22 mouse cellular contexts compared by ENCODE assay signal in the genomic region with DNA sequence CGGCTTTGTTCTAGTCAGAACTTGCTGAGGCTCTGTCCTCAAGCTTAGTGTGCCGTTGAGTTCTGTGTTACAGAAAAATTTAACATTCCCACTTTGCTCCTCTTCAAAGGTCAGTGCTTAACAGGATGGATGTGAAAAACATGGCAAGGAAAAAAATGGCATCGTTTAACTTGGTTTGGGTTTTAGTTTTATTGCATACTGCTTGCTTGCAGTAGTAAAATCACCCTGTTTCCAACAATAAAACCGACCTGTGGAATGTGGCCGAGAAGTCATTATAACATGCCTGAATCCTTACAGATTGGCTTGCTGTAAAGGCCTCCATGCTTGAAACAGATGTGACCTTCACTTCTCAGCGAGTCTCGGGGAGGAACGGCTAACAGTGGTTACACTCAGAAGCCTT.
DNase-seq lines count a peak whose midpoint lies in the region; ATAC-seq lines count a peak whose summit lies in the region.
"Had no signal": no experiment of that assay in that cellular context is flagged by ENCODE, and none has a peak within 500 bp of the region (broad histone marks: within the 10 kb centered on the region; RNA-seq: fewer than 3 reads in every experiment).

No protein-coding gene starts in this region.

- no peak overlapping the region for H3K4me2 ChIP-seq in limb, embryonic 12.5 days
- H3K4me2 ChIP-seq: embryonic facial prominence, embryonic 15.5 days; heart, embryonic 12.5 days; hindbrain, embryonic 15.5 days had no signal

- 8% methylated on average over 8 of the region's 8 CpGs for WGBS in limb, embryonic 12.5 days

- no peak overlapping the region for H3K4me3 ChIP-seq in limb, embryonic 12.5 days (replicated peaks)
- H3K4me3 ChIP-seq: embryonic facial prominence, embryonic 15.5 days; erythroblast, embryonic 14.5 days; forebrain, embryonic 10.5 days; heart, embryonic 12.5 days; hindbrain, embryonic 10.5 days; hindbrain, embryonic 15.5 days had no signal

- no peaks in the 10 kb centered on the region for H3K9me3 ChIP-seq in limb, embryonic 12.5 days
- H3K9me3 ChIP-seq: embryonic facial prominence, embryonic 15.5 days; forebrain, embryonic 10.5 days; G1E; heart, embryonic 12.5 days; hindbrain, embryonic 10.5 days; hindbrain, embryonic 15.5 days had no signal

- peak; percentile 25 for DNase-seq in embryo, embryonic 11 days
- DNase-seq in embryo, embryonic 10.5 days (ENCODE audit: low spot score) = no peak
- DNase-seq in mesoderm, embryonic 11.5 days (ENCODE audit: low read depth, low spot score) = peak; percentile 38
- no peak for DNase-seq in urinary bladder, postnatal 10 days (ENCODE audit: low spot score)
- DNase-seq in gastrocnemius, postnatal 14 days = no peak
- no peak for DNase-seq in adipocyte (ENCODE audit: low spot score)
- DNase-seq: adrenal gland, postnatal 14 days; B cell, adult 2 months; cerebellum, adult 11-12 months; cerebellum, adult 9-11 months; cerebellum, postnatal 36 days; gastrocnemius, postnatal 10 days had no signal

- H3K27ac ChIP-seq in limb, embryonic 12.5 days = peak overlapping the region; percentile 83
- H3K27ac ChIP-seq: embryonic facial prominence, embryonic 15.5 days; forebrain, embryonic 10.5 days; hindbrain, embryonic 10.5 days; hindbrain, embryonic 15.5 days had no signal

- peaks cover 33% of the 10 kb centered on the region for H3K4me1 ChIP-seq in limb, embryonic 12.5 days (replicated peaks)
- H3K4me1 ChIP-seq: embryonic facial prominence, embryonic 15.5 days; heart, embryonic 12.5 days; hindbrain, embryonic 15.5 days had no signal

- H3K27me3 ChIP-seq in limb, embryonic 12.5 days = no peaks in the 10 kb centered on the region
- H3K27me3 ChIP-seq: embryonic facial prominence, embryonic 15.5 days; heart, embryonic 12.5 days; hindbrain, embryonic 15.5 days had no signal

- H3K36me3 ChIP-seq in limb, embryonic 12.5 days = no peaks in the 10 kb centered on the region
- H3K36me3 ChIP-seq: embryonic facial prominence, embryonic 15.5 days; forebrain, embryonic 10.5 days; G1E; heart, embryonic 12.5 days; hindbrain, embryonic 10.5 days; hindbrain, embryonic 15.5 days had no signal

- intact Hi-C loops in gastrocnemius, postnatal 14 days (cut with DNase I; ENCODE audit: low total_unique reads) = no loop called here

- peak; percentile 76 for ATAC-seq in limb, embryonic 12.5 days (ENCODE audit: insufficient number of reproducible peaks, insufficient read depth, low FRiP score, low TSS enrichment, low read depth)
- ATAC-seq: CD4-positive, CD25-positive, alpha-beta regulatory T cell, adult 4 months; forebrain, embryonic 14.5 days had no signal

- no peak overlapping the region for H3K9ac ChIP-seq in limb, embryonic 12.5 days (replicated peaks)
- H3K9ac ChIP-seq: embryonic facial prominence, embryonic 15.5 days; heart, embryonic 12.5 days; hindbrain, embryonic 15.5 days had no signal

Comparison
In these comparisons a context has a peak if more than half of its experiments do, and no peak if none do; other contexts are left out.
1. DNase-seq: peak in embryo, embryonic 11 days (single experiment) and mesoderm, embryonic 11.5 days (single experiment); none in embryo, embryonic 10.5 days (single experiment), urinary bladder, postnatal 10 days (single experiment), gastrocnemius, postnatal 14 days (single experiment) and adipocyte (single experiment).